Mouse (Mus musculus) cortical plate, adult 2 months (tissue): ENCODE measurements around the gene Gas2l1. TPM values are rescaled to one million over a fixed set of nuclear protein-coding genes. Genes with fewer than 3 reads are reported as not detected.
A peak's percentile ranks its signal among the peaks of the same experiment; 100 is the strongest.

ENCODE experiments used
- H3K27ac ChIP-seq: fragments of 200-500 bp; 2 replicates; pipeline ENCODE4 v1.5.1; 2012; ENCODE audit warnings: low read length, control low read depth, inconsistent platforms; ENCODE audit not compliant: insufficient read depth
- H3K4me1 ChIP-seq: fragments of 200-500 bp; 2 replicates; pipeline ENCODE4 v1.6.1; 2011; ENCODE audit warnings: low read length; ENCODE audit not compliant: control insufficient read depth, insufficient read depth
- H3K4me3 ChIP-seq: fragments of 200-500 bp; 2 replicates; pipeline ENCODE4 v1.5.1; 2011; ENCODE audit warnings: mild to moderate bottlenecking, low read length, control low read depth; ENCODE audit not compliant: insufficient read depth
- CTCF ChIP-seq: fragments of 200-500 bp; IDR thresholded peaks from 2 replicates; pipeline ENCODE4 v1.5.1; 2011; ENCODE audit warnings: mild to moderate bottlenecking, control low read depth, low read length; ENCODE audit not compliant: insufficient read depth; ENCODE audit errors: extremely low read depth
- POLR2A ChIP-seq: fragments of 200-500 bp; IDR thresholded peaks from 2 replicates; pipeline ENCODE4 v1.6.1; 2011; ENCODE audit warnings: mild to moderate bottlenecking, low read length, control low read depth; ENCODE audit not compliant: insufficient read depth; ENCODE audit errors: extremely low read depth
- polyA plus RNA-seq: library from polyadenylated mRNA; depleted of rRNA; stranded (reverse); fragments of >200 nt; gene quantifications from 2 replicates; pipeline ENCODE4 v1.2.3, GENCODE M21; 2012

Gas2l1 gene
- polyA plus RNA-seq, 1 experiment, result 91.6 TPM

GRCm38 (mm10) chr11:5054874-5055273, 10.3 kb downstream of the Gas2l1 start:
- TF ChIP-seq CTCF (no peak), POLR2A (no peak)
- Histone ChIP-seq H3K4me1 (peaks cover 1% of the 10 kb centered on the region), H3K4me3 (no peak overlapping the region), H3K27ac (no peak overlapping the region)

- TF ChIP-seq POLR2A (no peak), CTCF (no peak)
- Histone ChIP-seq H3K4me1 (peaks cover 1% of the 10 kb centered on the region), H3K4me3 (no peak overlapping the region), H3K27ac (no peak overlapping the region)
Observed at GRCm38 (mm10) chr11:5054151-5054550, 11.0 kb downstream of the Gas2l1 start.

- no peak overlapping the region for H3K4me3 ChIP-seq
- TF ChIP-seq CTCF (no peak), POLR2A (no peak)
- H3K27ac ChIP-seq, result no peak overlapping the region
- H3K4me1 ChIP-seq, result peaks cover 1% of the 10 kb centered on the region
Observed at GRCm38 (mm10) chr11:5052200-5052854, 12.8 kb downstream of the Gas2l1 start.

- Histone ChIP-seq H3K4me3 (no peak overlapping the region), H3K4me1 (peaks cover 2% of the 10 kb centered on the region), H3K27ac (no peak overlapping the region)
- no peak for TF ChIP-seq CTCF
- TF ChIP-seq POLR2A, result no peak
Observed at GRCm38 (mm10) chr11:5051629-5052028, 13.5 kb downstream of the Gas2l1 start.

GRCm38 (mm10) chr11:5046321-5046926, 18.7 kb downstream of the Gas2l1 start:
- H3K4me1 ChIP-seq, result peaks cover 8% of the 10 kb centered on the region
- TF ChIP-seq CTCF (no peak), POLR2A (peak; percentile 57)
- H3K27ac ChIP-seq, result no peak overlapping the region
- H3K4me3 ChIP-seq, result no peak overlapping the region

- H3K27ac ChIP-seq, result peak overlapping the region; percentile 23; the same call in 1 of the 2 replicates
- H3K4me1 ChIP-seq, result peaks cover 9% of the 10 kb centered on the region
- H3K4me3 ChIP-seq, result no peak overlapping the region
- TF ChIP-seq POLR2A (no peak), CTCF (no peak)
Observed at GRCm38 (mm10) chr11:5042645-5043381, 22.3 kb downstream of the Gas2l1 start.

GRCm38 (mm10) chr11:5041144-5041780, 23.9 kb downstream of the Gas2l1 start:
- Histone ChIP-seq H3K4me3 (no peak overlapping the region), H3K27ac (no peak overlapping the region; the same call in 1 of the 2 replicates), H3K4me1 (peaks cover 7% of the 10 kb centered on the region)
- TF ChIP-seq POLR2A, result no peak
- TF ChIP-seq CTCF, result no peak

- Histone ChIP-seq H3K4me1 (peaks cover 7% of the 10 kb centered on the region), H3K27ac (peak overlapping the region; percentile 36)
- TF ChIP-seq POLR2A (no peak), CTCF (no peak)
Observed at GRCm38 (mm10) chr11:5040585-5040984, 24.5 kb downstream of the Gas2l1 start.

GRCm38 (mm10) chr11:5037146-5037854, 27.8 kb downstream of the Gas2l1 start:
- no peak for TF ChIP-seq POLR2A
- TF ChIP-seq CTCF, result no peak
- H3K27ac ChIP-seq, result no peak overlapping the region
- peaks cover 4% of the 10 kb centered on the region; the same call in 1 of the 2 replicates for H3K4me1 ChIP-seq
- H3K4me3 ChIP-seq, result no peak overlapping the region

More at GRCm38 (mm10) chr11:5040585-5040984, 24.5 kb downstream of the Gas2l1 start:
- H3K4me3 ChIP-seq, result no peak overlapping the region
